Mouse (Mus musculus) neural tube, embryonic 14.5 days (tissue): ENCODE measurements at regions not wholly inside any gene's neighbourhood (a gene's known extent, or its start where the extent isn't known, plus 50 kb on each side); places are given as distances from the start of the nearest gene placed in this dataset.

ENCODE experiments used
- ATAC-seq: fragments of 200-750 bp; cut with Nextera tagmentation; 2 replicates; pipeline ENCODE4 v1.8.0; 2017; ENCODE audit warnings: low read depth, mild to moderate bottlenecking, moderate TSS enrichment, moderate library complexity
- H3K27ac ChIP-seq: fragments of 300-500 bp; sonication (generic); 2 replicates; pipeline ENCODE4 v1.5.1; 2014; ENCODE audit warnings: low read depth, mild to moderate bottlenecking, control low read depth, low read length, moderate library complexity, mixed read lengths
- H3K27me3 ChIP-seq: fragments of 300-500 bp; sonication (generic); 2 replicates; pipeline ENCODE4 v1.6.1; 2014; ENCODE audit warnings: low read length; ENCODE audit not compliant: control insufficient read depth, insufficient read depth
- H3K36me3 ChIP-seq: fragments of 300-500 bp; sonication (generic); 2 replicates; pipeline ENCODE4 v1.6.1; 2014; ENCODE audit warnings: low read length, mixed read lengths; ENCODE audit not compliant: control insufficient read depth, insufficient read depth
- H3K4me1 ChIP-seq: fragments of 300-500 bp; sonication (generic); 2 replicates; pipeline ENCODE4 v1.6.1; 2014; ENCODE audit warnings: low read length; ENCODE audit not compliant: control insufficient read depth, insufficient read depth
- H3K4me2 ChIP-seq: fragments of 300-500 bp; sonication (generic); 2 replicates; pipeline ENCODE4 v1.6.1; 2014; ENCODE audit warnings: mild to moderate bottlenecking, low read depth, low read length, control low read depth
- H3K4me3 ChIP-seq: fragments of 300-500 bp; sonication (generic); 2 replicates; pipeline ENCODE4 v1.5.1; 2014; ENCODE audit warnings: low read depth, low read length, control low read depth, mixed read lengths
- H3K9ac ChIP-seq: fragments of 300-500 bp; sonication (generic); replicated peaks from 2 replicates; pipeline ENCODE4 v1.6.1; 2014; ENCODE audit warnings: low read depth, mild to moderate bottlenecking, control low read depth, low read length, mixed read lengths
- H3K9me3 ChIP-seq: fragments of 300-500 bp; sonication (generic); 2 replicates; pipeline ENCODE4 v1.6.1; 2016; ENCODE audit warnings: low read length; ENCODE audit not compliant: control insufficient read depth
- WGBS: fragments of 180-500 bp; shearing (Covaris S2); extraction: QIAGEN DNeasy Blood & Tissue Kit; methylation state at CpG from one replicate; pipeline ENCODE4 v1.1.7; 2014; 5-methylcytosine and 5-hydroxymethylcytosine counted together

- 87% methylated on average over 6 of the region's 6 CpGs for WGBS
- no peak overlapping the region for H3K9ac ChIP-seq
- H3K4me3 ChIP-seq = no peak overlapping the region
- no peaks in the 10 kb centered on the region for H3K36me3 ChIP-seq
- H3K4me1 ChIP-seq = no peaks in the 10 kb centered on the region
- H3K9me3 ChIP-seq = no peaks in the 10 kb centered on the region
- no peak overlapping the region for H3K27ac ChIP-seq
- H3K4me2 ChIP-seq = no peak overlapping the region
- H3K27me3 ChIP-seq = no peaks in the 10 kb centered on the region
- ATAC-seq = no peak
Measured at GRCm38 (mm10) chr14:76188105-76188645, 77.5 kb downstream of the Nufip1 start.

GRCm38 (mm10) chr14:76195324-76195723, 84.6 kb downstream of the Nufip1 start:
- Histone ChIP-seq H3K27me3 (no peaks in the 10 kb centered on the region), H3K4me2 (no peak overlapping the region), H3K9me3 (no peaks in the 10 kb centered on the region), H3K9ac (no peak overlapping the region), H3K4me3 (no peak overlapping the region), H3K36me3 (no peaks in the 10 kb centered on the region), H3K27ac (no peak overlapping the region), H3K4me1 (no peaks in the 10 kb centered on the region)
- no peak for ATAC-seq
- 70% methylated on average over 10 of the region's 10 CpGs for WGBS

- Histone ChIP-seq H3K9ac (no peak overlapping the region), H3K36me3 (no peaks in the 10 kb centered on the region), H3K4me1 (no peaks in the 10 kb centered on the region), H3K4me3 (no peak overlapping the region), H3K27me3 (no peaks in the 10 kb centered on the region), H3K4me2 (no peak overlapping the region), H3K9me3 (no peaks in the 10 kb centered on the region), H3K27ac (no peak overlapping the region)
- ATAC-seq = no peak
- WGBS = 84% methylated on average over 2 of the region's 2 CpGs
Measured at GRCm38 (mm10) chr14:76197357-76197756, 86.7 kb downstream of the Nufip1 start.

GRCm38 (mm10) chr14:76198406-76198805, 87.7 kb downstream of the Nufip1 start:
- Histone ChIP-seq H3K4me2 (no peak overlapping the region), H3K36me3 (no peaks in the 10 kb centered on the region), H3K4me3 (no peak overlapping the region), H3K27me3 (no peaks in the 10 kb centered on the region), H3K9me3 (no peaks in the 10 kb centered on the region), H3K9ac (no peak overlapping the region), H3K27ac (no peak overlapping the region), H3K4me1 (no peaks in the 10 kb centered on the region)
- 55% methylated on average over 5 of the region's 5 CpGs for WGBS
- ATAC-seq = no peak

GRCm38 (mm10) chr14:76202595-76202994, 91.9 kb downstream of the Nufip1 start:
- Histone ChIP-seq H3K4me2 (no peak overlapping the region), H3K27me3 (no peaks in the 10 kb centered on the region), H3K27ac (no peak overlapping the region), H3K4me3 (no peak overlapping the region), H3K9ac (no peak overlapping the region), H3K4me1 (no peaks in the 10 kb centered on the region), H3K9me3 (no peaks in the 10 kb centered on the region), H3K36me3 (no peaks in the 10 kb centered on the region)
- WGBS = 93% methylated on average over 4 of the region's 4 CpGs
- no peak for ATAC-seq

- Histone ChIP-seq H3K27me3 (no peaks in the 10 kb centered on the region), H3K4me2 (no peak overlapping the region), H3K4me3 (no peak overlapping the region), H3K9ac (no peak overlapping the region), H3K9me3 (no peaks in the 10 kb centered on the region), H3K4me1 (no peaks in the 10 kb centered on the region), H3K27ac (no peak overlapping the region), H3K36me3 (no peaks in the 10 kb centered on the region)
- 74% methylated on average over 1 of the region's 1 CpGs for WGBS
- ATAC-seq = no peak
Measured at GRCm38 (mm10) chr14:76203135-76203534, 92.4 kb downstream of the Nufip1 start.

- Histone ChIP-seq H3K4me3 (no peak overlapping the region), H3K4me2 (no peak overlapping the region), H3K27me3 (no peaks in the 10 kb centered on the region), H3K27ac (no peak overlapping the region), H3K4me1 (peaks cover 3% of the 10 kb centered on the region; the same call in 1 of the 2 replicates), H3K9ac (no peak overlapping the region), H3K9me3 (no peaks in the 10 kb centered on the region), H3K36me3 (no peaks in the 10 kb centered on the region)
- ATAC-seq = no peak
- 89% methylated on average over 12 of the region's 12 CpGs for WGBS
Measured at GRCm38 (mm10) chr14:76216446-76217177, 105.9 kb downstream of the Nufip1 start.

- Histone ChIP-seq H3K36me3 (no peaks in the 10 kb centered on the region), H3K9ac (no peak overlapping the region), H3K27me3 (no peaks in the 10 kb centered on the region), H3K9me3 (no peaks in the 10 kb centered on the region), H3K27ac (no peak overlapping the region), H3K4me1 (peaks cover 3% of the 10 kb centered on the region; the same call in 1 of the 2 replicates), H3K4me3 (no peak overlapping the region), H3K4me2 (no peak overlapping the region)
- 83% methylated on average over 9 of the region's 9 CpGs for WGBS
- no peak for ATAC-seq
Measured at GRCm38 (mm10) chr14:76217178-76217500, 106.4 kb downstream of the Nufip1 start.

- WGBS = 90% methylated on average over 8 of the region's 8 CpGs
- no peak for ATAC-seq
- Histone ChIP-seq H3K4me2 (no peak overlapping the region), H3K9ac (no peak overlapping the region), H3K36me3 (no peaks in the 10 kb centered on the region), H3K27ac (no peak overlapping the region), H3K9me3 (no peaks in the 10 kb centered on the region), H3K4me3 (no peak overlapping the region), H3K27me3 (no peaks in the 10 kb centered on the region), H3K4me1 (peaks cover 3% of the 10 kb centered on the region; the same call in 1 of the 2 replicates)
Measured at GRCm38 (mm10) chr14:76217571-76218256, 107.0 kb downstream of the Nufip1 start.
